Mouse (Mus musculus): ENCODE measurements around the gene Rps16. TPM values are rescaled to one million over a fixed set of nuclear protein-coding genes. Genes with fewer than 3 reads are reported as not detected.
A peak's percentile ranks its signal among the peaks of the same experiment; 100 is the strongest.

Rps16 gene
- total RNA-seq, 2 experiments from 2014 or later = 481 to 507 TPM

DNA sequence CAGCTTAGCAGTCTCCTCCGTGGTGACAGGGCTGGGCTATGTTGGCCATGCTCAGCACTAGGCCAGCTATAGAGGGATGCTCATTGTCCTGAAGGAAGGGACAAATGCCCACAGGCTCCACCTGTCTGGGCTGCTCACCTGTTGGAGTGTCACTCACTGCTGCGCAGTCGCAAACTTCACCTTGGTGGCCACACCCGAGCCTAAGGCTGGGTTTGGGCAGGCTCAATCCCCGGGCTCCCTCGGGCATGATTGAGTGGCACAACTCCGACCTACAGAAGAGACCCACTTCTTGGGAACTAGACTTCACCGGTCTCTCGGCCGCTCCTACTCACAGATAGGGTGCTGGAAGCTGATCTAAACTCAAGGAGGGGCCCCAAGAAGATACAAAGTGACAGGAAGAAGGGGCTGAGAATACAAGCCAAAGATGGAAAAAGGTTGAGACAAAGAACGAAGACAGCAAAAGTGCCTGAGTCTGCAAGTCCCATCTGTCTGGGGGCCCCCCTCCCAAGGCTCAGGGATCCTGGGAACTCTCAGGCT lies 20.6 kb downstream of the Rps16 start:
- intact Hi-C loops (cut with DNase I) = no loop called here
- no peak for DNase-seq (ENCODE audit: low spot score in 2 of 2)

DNA sequence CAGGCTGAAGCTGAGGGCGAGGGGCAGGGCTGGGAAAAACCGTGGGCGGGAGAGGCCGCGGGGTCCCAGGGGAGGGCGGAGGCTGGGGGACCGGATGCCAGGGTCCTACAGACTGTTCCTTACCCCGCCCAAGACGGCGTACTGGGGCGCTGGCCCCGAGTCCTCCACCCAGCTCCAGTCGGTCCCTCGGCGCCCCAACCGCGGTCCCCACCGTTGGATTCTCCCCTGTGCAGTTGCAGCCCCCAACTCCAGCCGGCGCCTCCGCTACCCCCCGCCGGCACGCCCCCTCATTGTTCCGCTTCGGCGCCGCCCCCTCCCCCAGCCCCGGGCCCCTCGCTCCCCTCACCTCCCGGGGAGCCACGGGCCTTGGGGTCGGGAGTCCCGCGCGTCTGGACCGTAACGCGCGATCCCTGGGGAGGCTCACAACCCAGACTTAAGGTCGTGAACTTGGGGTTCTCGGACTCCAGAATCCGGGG lies 21.1 kb downstream of the Rps16 start:
- no peak for DNase-seq (ENCODE audit: low spot score in 2 of 2)

DNA sequence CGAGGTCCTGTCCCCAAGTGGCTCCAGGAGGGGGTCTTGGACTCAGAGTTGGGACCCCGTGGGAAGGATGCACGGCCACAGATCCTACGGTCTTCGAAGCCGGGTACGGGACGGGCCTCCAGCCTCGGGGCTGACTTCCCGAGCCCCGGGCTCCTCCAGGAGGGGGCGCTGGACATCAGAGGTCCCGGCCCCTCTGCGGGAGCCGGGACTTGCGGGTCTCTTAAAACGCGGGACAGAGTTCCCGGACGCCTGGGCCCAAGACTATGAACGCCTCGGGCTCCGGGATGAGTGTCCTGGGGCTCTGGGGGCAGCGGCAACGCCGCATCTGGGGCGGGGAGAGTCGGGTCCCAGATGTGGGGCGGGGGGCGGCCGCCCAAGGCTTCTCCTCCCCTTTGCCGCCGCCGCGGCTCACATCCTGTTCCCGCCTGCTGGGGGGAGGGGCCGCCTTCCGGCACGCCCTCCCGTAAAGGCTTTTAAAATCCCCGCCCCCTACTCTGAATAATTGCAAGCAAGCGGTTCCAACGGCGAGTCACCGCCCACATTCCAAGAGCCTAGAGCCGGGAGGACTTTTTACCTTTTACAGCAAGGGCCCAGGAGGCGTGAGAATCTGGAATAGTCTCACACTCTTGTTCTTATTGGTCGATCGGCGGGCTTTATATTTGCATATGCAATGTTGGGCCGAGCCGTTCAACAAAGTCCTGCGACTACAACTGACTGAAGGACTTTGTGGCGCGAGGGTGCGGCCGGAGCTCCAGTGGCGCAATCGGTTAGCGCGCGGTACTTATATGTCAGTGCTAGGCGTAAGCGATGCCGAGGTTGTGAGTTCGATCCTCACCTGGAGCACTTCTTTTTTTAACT lies 22.0 kb downstream of the Rps16 start, which contains the start of gene Plekhg2:
Plekhg2 (minus strand) TSS at position 349 of the 858 bp plus-strand sequence.
- intact Hi-C loops (cut with DNase I) = loop anchor here (2.0 kb wide), 1 partner anchor 14 kb away; no protein-coding TSS in a partner anchor
- peak; percentile 95 to 96 for DNase-seq (ENCODE audit: low spot score in 2 of 2)

More for the DNA sequence above, 21.1 kb downstream of the Rps16 start:
- intact Hi-C loops (cut with DNase I) = no loop called here

DNA sequence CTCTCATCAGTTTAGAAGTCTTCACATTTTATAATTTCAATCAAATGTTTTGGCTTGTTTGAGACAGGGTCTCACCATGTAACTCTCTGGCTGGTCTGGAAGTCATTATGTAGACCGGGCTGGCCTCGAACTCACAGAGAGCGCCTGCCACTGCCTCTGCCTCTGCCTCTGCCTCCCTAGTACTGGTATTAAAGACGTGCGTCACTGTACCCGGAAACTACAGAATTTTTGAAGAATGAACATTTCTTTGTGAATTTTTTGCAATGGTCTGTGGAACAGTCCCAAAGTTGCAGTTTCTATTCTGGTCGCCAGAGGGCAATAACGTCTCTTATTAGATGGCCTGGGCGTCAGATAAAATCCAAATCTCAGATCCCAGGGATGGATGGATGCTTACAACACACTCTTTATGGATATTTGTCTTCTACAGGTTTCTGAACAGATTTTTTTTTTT lies 22.7 kb downstream of the Rps16 start:
- peak; percentile 86 to 90 for DNase-seq (ENCODE audit: low spot score in 2 of 2)
- intact Hi-C loops (cut with DNase I) = loop anchor here (2.0 kb wide), 1 partner anchor 14 kb away; no protein-coding TSS in a partner anchor

GRCm38 (mm10) chr7:28373891-28374495 lies 23.5 kb downstream of the Rps16 start:
- intact Hi-C loops (cut with DNase I) = loop anchor here (2.0 kb wide), 1 partner anchor 13 kb away; no protein-coding TSS in a partner anchor
- no peak for DNase-seq (ENCODE audit: low spot score in 2 of 2)

DNA sequence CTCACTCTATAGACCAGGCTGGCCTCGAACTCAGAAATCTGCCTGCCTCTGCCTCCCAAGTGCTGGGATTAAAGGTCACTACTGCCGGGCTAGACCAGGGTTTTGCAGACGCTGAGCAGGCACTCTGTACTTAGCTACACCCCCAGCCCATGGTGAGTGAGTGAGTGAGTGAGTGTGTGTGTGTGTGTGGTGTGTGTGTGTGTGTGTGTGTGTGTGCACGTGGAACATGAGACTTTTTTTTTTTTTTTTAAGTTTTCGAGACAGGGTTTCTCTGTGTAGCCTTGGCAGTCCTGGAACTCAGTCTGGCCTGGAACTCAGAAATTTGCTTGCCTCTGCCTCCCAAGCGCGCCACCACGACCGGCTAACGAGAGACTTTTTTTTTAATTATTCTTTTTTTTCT lies 24.2 kb downstream of the Rps16 start:
- intact Hi-C loops (cut with DNase I) = no loop called here
- DNase-seq (ENCODE audit: low spot score in 2 of 2) = no peak

GRCm38 (mm10) chr7:28375176-28375921 lies 24.9 kb downstream of the Rps16 start:
- peak; percentile 77 to 82 for DNase-seq (ENCODE audit: low spot score in 2 of 2)
- intact Hi-C loops (cut with DNase I) = no loop called here

DNA sequence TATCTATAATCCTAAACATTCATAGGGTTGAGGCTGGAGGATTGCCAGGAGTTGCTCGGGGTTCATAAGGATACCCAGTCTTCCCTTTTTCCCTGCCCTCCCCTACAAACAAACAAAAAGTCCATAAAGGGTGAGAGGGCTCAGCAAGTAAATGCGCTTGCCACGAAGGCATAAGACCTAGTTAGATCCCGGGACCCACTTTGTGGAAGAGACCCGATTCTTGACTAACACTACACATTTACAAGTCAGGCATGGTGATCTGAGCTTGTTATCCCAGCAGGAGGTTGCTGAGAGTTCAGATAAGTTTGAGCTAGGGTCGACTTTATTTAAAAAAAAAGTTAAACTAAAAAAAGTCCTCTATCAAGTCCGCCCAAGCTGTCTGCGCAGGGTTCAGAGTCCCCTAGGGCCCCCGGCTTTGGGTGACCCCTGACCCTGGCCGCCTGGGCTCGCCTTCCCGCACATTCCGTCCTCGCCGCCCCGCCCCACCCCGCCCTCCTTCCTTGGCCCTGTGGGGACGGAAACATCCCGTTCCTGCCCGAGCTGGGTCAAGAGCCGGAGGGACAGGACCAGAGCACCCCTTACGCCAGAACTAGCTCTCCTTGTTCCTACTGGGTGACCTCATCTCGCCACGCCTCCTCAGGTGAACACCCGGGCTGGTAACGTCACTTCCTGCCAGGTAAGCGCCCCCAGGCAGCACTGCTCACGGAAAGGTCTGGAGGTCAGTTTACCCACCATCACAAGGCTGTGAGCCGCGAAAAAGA lies 25.7 kb downstream of the Rps16 start:
- intact Hi-C loops (cut with DNase I) = no loop called here

GRCm38 (mm10) chr7:28377190-28378065 lies 27.0 kb downstream of the Rps16 start:
- intact Hi-C loops (cut with DNase I) = no loop called here
- DNase-seq (ENCODE audit: low spot score in 2 of 2) = no peak

More for the DNA sequence above, 25.7 kb downstream of the Rps16 start:
- no peak for DNase-seq (ENCODE audit: low spot score in 2 of 2)

GRCm38 (mm10) chr7:28378066-28378690 lies 27.7 kb downstream of the Rps16 start:
- intact Hi-C loops (cut with DNase I) = no loop called here
- no peak for DNase-seq (ENCODE audit: low spot score in 2 of 2)

DNA sequence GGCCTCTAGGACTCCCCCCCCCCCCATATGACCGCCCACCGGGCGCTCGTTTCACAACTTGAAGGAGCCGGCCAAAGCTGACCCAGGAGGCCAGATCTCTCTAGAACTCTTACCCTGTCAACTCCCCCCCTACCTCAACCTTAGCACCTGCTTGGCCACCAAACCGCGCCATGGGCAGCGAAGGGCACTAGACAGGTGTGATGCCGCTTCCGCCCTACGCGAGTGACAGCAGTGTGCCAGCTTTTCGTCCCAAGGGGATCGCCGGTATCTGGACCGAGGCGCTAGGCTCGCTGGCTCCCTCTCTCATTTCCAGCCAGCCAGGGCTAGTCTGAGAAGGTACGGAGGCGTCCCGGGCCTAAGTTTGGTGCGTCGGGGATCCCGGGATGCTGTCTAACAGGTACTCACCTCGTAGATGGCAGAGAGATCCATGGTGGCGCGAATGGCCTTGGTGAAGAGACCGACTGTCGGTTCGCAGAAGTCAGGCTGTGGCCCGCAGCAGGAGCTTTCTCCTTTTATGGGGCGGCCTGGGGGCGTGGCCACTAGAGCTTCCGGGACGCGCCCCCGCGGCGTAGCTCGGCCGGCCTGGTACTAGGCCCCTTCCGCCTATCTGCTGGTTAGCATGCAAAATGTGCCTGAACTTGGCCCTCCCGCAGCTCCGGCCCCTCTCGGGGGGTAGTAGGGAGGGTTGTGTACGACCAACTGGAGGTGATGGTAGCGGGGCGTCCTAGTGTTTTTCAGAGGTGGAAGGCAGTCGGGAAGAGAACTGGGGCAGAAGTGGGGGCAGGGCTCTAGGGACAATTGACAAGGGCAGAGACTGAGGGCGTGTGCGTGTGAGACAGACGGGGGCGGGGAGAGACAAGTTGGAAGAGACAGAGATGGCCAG lies 28.6 kb downstream of the Rps16 start:
- DNase-seq (ENCODE audit: low spot score in 2 of 2) = peak; percentile 83
- intact Hi-C loops (cut with DNase I) = no loop called here

DNA sequence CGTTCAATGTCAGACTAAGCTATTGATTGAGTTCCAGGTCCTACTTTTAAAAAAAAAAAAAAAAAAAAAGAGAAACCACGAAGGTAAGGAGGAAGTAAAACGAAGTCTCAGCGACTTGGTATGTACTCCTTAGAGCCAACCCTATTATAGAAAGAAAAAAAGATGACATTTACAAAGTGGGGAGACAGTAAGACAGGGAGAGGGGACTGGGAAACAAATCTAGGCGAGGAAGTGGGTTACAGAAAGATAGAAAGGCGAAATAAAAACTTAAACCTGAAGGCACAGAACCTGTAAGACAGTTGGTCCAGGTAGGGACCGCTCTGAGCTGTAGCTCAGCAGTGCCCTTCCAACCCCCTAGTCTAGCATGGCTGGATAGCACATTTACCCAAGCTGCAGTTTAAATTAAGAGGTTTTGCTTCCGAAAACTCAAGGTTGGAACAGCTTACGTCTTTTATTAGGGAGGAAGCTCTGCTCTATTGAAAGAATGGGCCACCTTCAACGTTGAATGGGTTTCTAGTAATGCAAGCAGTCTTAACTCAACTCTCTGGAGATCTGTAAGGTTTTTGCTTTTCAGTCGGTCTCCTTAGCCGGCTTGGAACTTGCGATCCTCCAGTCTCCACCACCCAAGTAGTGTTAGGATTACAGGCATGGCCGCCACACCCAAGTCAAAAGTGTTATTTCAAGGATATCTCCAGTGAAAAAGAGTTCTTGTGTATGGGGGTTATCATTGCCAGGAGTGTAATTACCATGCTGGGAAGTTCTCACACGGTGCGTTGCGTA lies 30.0 kb downstream of the Rps16 start, which contains the start of gene Zfp36:
Zfp36 (minus strand) TSS at position 17 of the 780 bp plus-strand sequence.
- no peak for DNase-seq (ENCODE audit: low spot score in 2 of 2)
- intact Hi-C loops (cut with DNase I) = no loop called here

GRCm38 (mm10) chr7:28381017-28381790 lies 30.8 kb downstream of the Rps16 start:
- DNase-seq (ENCODE audit: low spot score in 2 of 2) = no peak
- intact Hi-C loops (cut with DNase I) = no loop called here

- DNase-seq (ENCODE audit: low spot score in 2 of 2) = peak; percentile 63 to 77
- intact Hi-C loops (cut with DNase I) = no loop called here
Observed at GRCm38 (mm10) chr7:28381938-28382337, 31.5 kb downstream of the Rps16 start.
